ENCODE assay signal across 11 mouse cellular contexts in genomic region chr5:29484965-29485940, GRCm38 (mm10). TPM values are rescaled to one million over a fixed set of nuclear protein-coding genes. Genes with fewer than 3 reads are reported as not detected.
DNase-seq lines count a peak whose midpoint lies in the region; ATAC-seq and TF ChIP-seq lines count a peak whose summit lies in the region.
"Had no signal": no experiment of that assay in that cellular context is flagged by ENCODE, and none has a peak within 500 bp of the region (broad histone marks: within the 10 kb centered on the region; RNA-seq: fewer than 3 reads in every experiment).

No protein-coding gene starts in this region.

- H3K4me3 ChIP-seq in heart, embryonic 12.5 days: no peak overlapping the region; the same call in none of the 2 replicates
- H3K4me3 ChIP-seq in midbrain, embryonic 13.5 days (replicated peaks): no peak overlapping the region
- H3K4me3 ChIP-seq in midbrain, embryonic 16.5 days (ENCODE audit: low read depth, low read length): no peak overlapping the region
- H3K4me3 ChIP-seq in embryonic facial prominence, embryonic 14.5 days (ENCODE audit: low read depth, low read length): no peak overlapping the region
- H3K4me3 ChIP-seq in stomach, embryonic 14.5 days (ENCODE audit: low read depth, low read length): no peak overlapping the region
- no peak overlapping the region for H3K4me3 ChIP-seq in left cerebral cortex, adult 2 months

- peaks cover 95% of the 10 kb centered on the region for H3K27me3 ChIP-seq in heart, embryonic 12.5 days (replicated peaks)
- H3K27me3 ChIP-seq in midbrain, embryonic 13.5 days: peaks cover 99% of the 10 kb centered on the region
- peaks cover 81% of the 10 kb centered on the region for H3K27me3 ChIP-seq in midbrain, embryonic 16.5 days (ENCODE audit: control insufficient read depth, insufficient read depth, low read depth, low read length)
- H3K27me3 ChIP-seq in embryonic facial prominence, embryonic 14.5 days (replicated peaks; ENCODE audit: control insufficient read depth, insufficient read depth, low read length): peaks cover 100% of the 10 kb centered on the region
- H3K27me3 ChIP-seq in stomach, embryonic 14.5 days (ENCODE audit: control insufficient read depth, insufficient read depth, low read length): peaks cover 58% of the 10 kb centered on the region

- peaks cover 6% of the 10 kb centered on the region; the same call in 1 of the 2 replicates for H3K4me1 ChIP-seq in heart, embryonic 12.5 days (replicated peaks)
- H3K4me1 ChIP-seq in midbrain, embryonic 13.5 days (replicated peaks): peaks cover 10% of the 10 kb centered on the region
- no peaks in the 10 kb centered on the region for H3K4me1 ChIP-seq in midbrain, embryonic 16.5 days (ENCODE audit: control insufficient read depth, insufficient read depth, low read length)
- H3K4me1 ChIP-seq in embryonic facial prominence, embryonic 14.5 days (ENCODE audit: control insufficient read depth, insufficient read depth, low read length): no peaks in the 10 kb centered on the region
- no peaks in the 10 kb centered on the region for H3K4me1 ChIP-seq in stomach, embryonic 14.5 days (ENCODE audit: control insufficient read depth, insufficient read depth, low read length)

- ATAC-seq in heart, embryonic 12.5 days (ENCODE audit: insufficient number of reproducible peaks, low FRiP score): no peak
- ATAC-seq in midbrain, embryonic 13.5 days: peak; percentile 30; the same call in 1 of the 2 replicates
- ATAC-seq in midbrain, embryonic 16.5 days: no peak
- ATAC-seq in embryonic facial prominence, embryonic 14.5 days (ENCODE audit: low read depth): peak; percentile 63; the same call in 1 of the 2 replicates
- ATAC-seq in stomach, embryonic 14.5 days (ENCODE audit: insufficient number of reproducible peaks, insufficient read depth, low FRiP score, low read depth): 0 out of 2 replicates have a peak, but pooled peaks have one; percentile 24

- H3K9me3 ChIP-seq in heart, embryonic 12.5 days (replicated peaks): no peaks in the 10 kb centered on the region
- no peaks in the 10 kb centered on the region for H3K9me3 ChIP-seq in midbrain, embryonic 13.5 days
- no peaks in the 10 kb centered on the region for H3K9me3 ChIP-seq in midbrain, embryonic 16.5 days (replicated peaks; ENCODE audit: control insufficient read depth, low read length, poor library complexity, severe bottlenecking)
- no peaks in the 10 kb centered on the region for H3K9me3 ChIP-seq in embryonic facial prominence, embryonic 14.5 days (ENCODE audit: control insufficient read depth, low read length)
- H3K9me3 ChIP-seq in stomach, embryonic 14.5 days (ENCODE audit: control insufficient read depth, low read depth, low read length): no peaks in the 10 kb centered on the region

- intact Hi-C loops in heart, postnatal 25 days (cut with DNase I): no loop called here
- intact Hi-C loops in left cerebral cortex, adult 2 months (cut with DNase I): loop anchor here (5.0 kb wide), 1 partner anchor 82 kb away; the partner anchor contains the start of gene Ube3c

- TF ChIP-seq CTCF in left cerebral cortex, adult 2 months (IDR thresholded peaks at IDR 0.05): no peak

- no peaks in the 10 kb centered on the region for H3K36me3 ChIP-seq in heart, embryonic 12.5 days
- H3K36me3 ChIP-seq in midbrain, embryonic 13.5 days: no peaks in the 10 kb centered on the region
- no peaks in the 10 kb centered on the region for H3K36me3 ChIP-seq in midbrain, embryonic 16.5 days (ENCODE audit: control insufficient read depth, insufficient read depth, low read length)
- no peaks in the 10 kb centered on the region for H3K36me3 ChIP-seq in embryonic facial prominence, embryonic 14.5 days (ENCODE audit: control insufficient read depth, insufficient read depth, low read length)
- H3K36me3 ChIP-seq in stomach, embryonic 14.5 days (ENCODE audit: control insufficient read depth, insufficient read depth, low read length): no peaks in the 10 kb centered on the region

- WGBS in heart, embryonic 12.5 days: 2% methylated on average over 38 of the region's 38 CpGs
- under 1% methylated on average over 38 of the region's 38 CpGs for WGBS in midbrain, embryonic 13.5 days
- WGBS in midbrain, embryonic 16.5 days: under 1% methylated on average over 38 of the region's 38 CpGs
- 2% methylated on average over 38 of the region's 38 CpGs for WGBS in embryonic facial prominence, embryonic 14.5 days
- WGBS in stomach, embryonic 14.5 days: 5% methylated on average over 38 of the region's 38 CpGs

- peak overlapping the region; percentile 35 for H3K4me2 ChIP-seq in heart, embryonic 12.5 days
- H3K4me2 ChIP-seq in midbrain, embryonic 13.5 days (replicated peaks): no peak overlapping the region
- no peak overlapping the region for H3K4me2 ChIP-seq in midbrain, embryonic 16.5 days (ENCODE audit: low read length)
- H3K4me2 ChIP-seq in embryonic facial prominence, embryonic 14.5 days (ENCODE audit: low read depth, low read length): no peak overlapping the region
- no peak overlapping the region; the same call in 1 of the 2 replicates for H3K4me2 ChIP-seq in stomach, embryonic 14.5 days (replicated peaks; ENCODE audit: low read depth, low read length)

- H3K9ac ChIP-seq in heart, embryonic 12.5 days: no peak overlapping the region
- no peak overlapping the region for H3K9ac ChIP-seq in midbrain, embryonic 13.5 days (replicated peaks)
- H3K9ac ChIP-seq in midbrain, embryonic 16.5 days (ENCODE audit: low read depth, low read length): no peak overlapping the region
- H3K9ac ChIP-seq in embryonic facial prominence, embryonic 14.5 days (ENCODE audit: low read depth, low read length): no peak overlapping the region
- H3K9ac ChIP-seq in stomach, embryonic 14.5 days (replicated peaks; ENCODE audit: low read depth, low read length): no peak overlapping the region

- H3K27ac ChIP-seq in heart, embryonic 12.5 days (ENCODE audit: poor library complexity, severe bottlenecking): no peak overlapping the region
- no peak overlapping the region for H3K27ac ChIP-seq in midbrain, embryonic 13.5 days
- H3K27ac ChIP-seq in midbrain, embryonic 16.5 days (ENCODE audit: low read length): no peak overlapping the region
- H3K27ac ChIP-seq in embryonic facial prominence, embryonic 14.5 days (replicated peaks; ENCODE audit: low read depth, low read length): no peak overlapping the region
- H3K27ac ChIP-seq in stomach, embryonic 14.5 days (ENCODE audit: low read length): no peak overlapping the region
- H3K27ac ChIP-seq in left cerebral cortex, adult 2 months: no peak overlapping the region

- DNase-seq in heart, postnatal 25 days (ENCODE audit: low spot score): no peak
- no peak for DNase-seq in embryonic facial prominence, embryonic 14.5 days (ENCODE audit: low spot score)
- DNase-seq in left cerebral cortex, adult 18-20 months (ENCODE audit: low spot score in 2 of 2): no peak
- DNase-seq in left cerebral cortex, adult 2 months (ENCODE audit: extremely low spot score in 1 of 2, low spot score in 2 of 2): no peak
- DNase-seq: thymus, postnatal 14 days had no signal

RNA-seq across cellular contexts. Expression of gene Mnx1, which starts 7.0 kb away (rescaled TPM):
- polyA plus RNA-seq in heart, embryonic 12.5 days (2016; fragmentation: Nextera tagmentation; extraction: Ambion mirVana): 0.08 TPM in 1 of 2 replicates, not detected in the other
- total RNA-seq in heart, postnatal 25 days (2021): not detected
- polyA plus RNA-seq in midbrain, embryonic 13.5 days (2015; fragmentation: Nextera tagmentation; extraction: Ambion mirVana): not detected in 2 replicates
- not detected in 2 replicates for polyA plus RNA-seq in midbrain, embryonic 16.5 days (2015; fragmentation: Nextera tagmentation; extraction: Ambion mirVana)
- 0.10 TPM in 1 of 2 replicates, not detected in the other for polyA plus RNA-seq in embryonic facial prominence, embryonic 14.5 days (2014; fragmentation: Nextera tagmentation; extraction: Ambion mirVana)
- 3.0 and 4.8 TPM in 2 replicates for polyA plus RNA-seq in stomach, embryonic 14.5 days (2014; fragmentation: Nextera tagmentation; extraction: Ambion mirVana)
- total RNA-seq in left cerebral cortex, adult 18-20 months (2021): not detected
- total RNA-seq in left cerebral cortex, adult 2 months (2021): not detected
- total RNA-seq: left cerebral cortex, postnatal 10 days had no signal
- polyA plus RNA-seq: cortical plate, adult 2 months had no signal

RNA-seq across cellular contexts. Expression of gene Nom1, which starts 50.8 kb away (rescaled TPM):
- 19.0 and 23.6 TPM in 2 replicates for polyA plus RNA-seq in heart, embryonic 12.5 days (2016; fragmentation: Nextera tagmentation; extraction: Ambion mirVana)
- total RNA-seq in heart, postnatal 25 days (2021): 10 to 100 TPM; 11.9 to 12.7 TPM
- 19.2 and 20.8 TPM in 2 replicates for polyA plus RNA-seq in midbrain, embryonic 13.5 days (2015; fragmentation: Nextera tagmentation; extraction: Ambion mirVana)
- 21.1 and 21.3 TPM in 2 replicates for polyA plus RNA-seq in midbrain, embryonic 16.5 days (2015; fragmentation: Nextera tagmentation; extraction: Ambion mirVana)
- 17.4 and 28.9 TPM in 2 replicates for polyA plus RNA-seq in embryonic facial prominence, embryonic 14.5 days (2014; fragmentation: Nextera tagmentation; extraction: Ambion mirVana)
- polyA plus RNA-seq in stomach, embryonic 14.5 days (2014; fragmentation: Nextera tagmentation; extraction: Ambion mirVana): 19.0 and 23.4 TPM in 2 replicates
- total RNA-seq in left cerebral cortex, adult 18-20 months (2021): 10 to 100 TPM; 23.4 to 23.5 TPM
- 10 to 100 TPM; 19.9 to 25.4 TPM for total RNA-seq in left cerebral cortex, adult 2 months (2021)

Comparison
In these comparisons a context has a peak if more than half of its experiments do, and no peak if none do; other contexts are left out.
1. ATAC-seq: peak in midbrain, embryonic 13.5 days (single experiment), embryonic facial prominence, embryonic 14.5 days (single experiment) and stomach, embryonic 14.5 days (single experiment); none in heart, embryonic 12.5 days (single experiment) and midbrain, embryonic 16.5 days (single experiment).